Mouse (Mus musculus) cortical plate, adult 2 months (tissue): ENCODE measurements around the gene Uqcc2. TPM values are rescaled to one million over a fixed set of nuclear protein-coding genes. Genes with fewer than 3 reads are reported as not detected.

Experiments
- H3K27ac ChIP-seq: fragments of 200-500 bp; 2 replicates; pipeline ENCODE4 v1.5.1; 2012; ENCODE audit warnings: low read length, control low read depth, inconsistent platforms; ENCODE audit not compliant: insufficient read depth
- H3K4me1 ChIP-seq: fragments of 200-500 bp; 2 replicates; pipeline ENCODE4 v1.6.1; 2011; ENCODE audit warnings: low read length; ENCODE audit not compliant: control insufficient read depth, insufficient read depth
- H3K4me3 ChIP-seq: fragments of 200-500 bp; 2 replicates; pipeline ENCODE4 v1.5.1; 2011; ENCODE audit warnings: mild to moderate bottlenecking, low read length, control low read depth; ENCODE audit not compliant: insufficient read depth
- CTCF ChIP-seq: fragments of 200-500 bp; IDR thresholded peaks from 2 replicates; pipeline ENCODE4 v1.5.1; 2011; ENCODE audit warnings: mild to moderate bottlenecking, control low read depth, low read length; ENCODE audit not compliant: insufficient read depth; ENCODE audit errors: extremely low read depth
- POLR2A ChIP-seq: fragments of 200-500 bp; IDR thresholded peaks from 2 replicates; pipeline ENCODE4 v1.6.1; 2011; ENCODE audit warnings: mild to moderate bottlenecking, low read length, control low read depth; ENCODE audit not compliant: insufficient read depth; ENCODE audit errors: extremely low read depth
- polyA plus RNA-seq: library from polyadenylated mRNA; depleted of rRNA; stranded (reverse); fragments of >200 nt; gene quantifications from 2 replicates; pipeline ENCODE4 v1.2.3, GENCODE M21; 2012

The Uqcc2 gene
- polyA plus RNA-seq, 1 experiment = 459 TPM

DNA sequence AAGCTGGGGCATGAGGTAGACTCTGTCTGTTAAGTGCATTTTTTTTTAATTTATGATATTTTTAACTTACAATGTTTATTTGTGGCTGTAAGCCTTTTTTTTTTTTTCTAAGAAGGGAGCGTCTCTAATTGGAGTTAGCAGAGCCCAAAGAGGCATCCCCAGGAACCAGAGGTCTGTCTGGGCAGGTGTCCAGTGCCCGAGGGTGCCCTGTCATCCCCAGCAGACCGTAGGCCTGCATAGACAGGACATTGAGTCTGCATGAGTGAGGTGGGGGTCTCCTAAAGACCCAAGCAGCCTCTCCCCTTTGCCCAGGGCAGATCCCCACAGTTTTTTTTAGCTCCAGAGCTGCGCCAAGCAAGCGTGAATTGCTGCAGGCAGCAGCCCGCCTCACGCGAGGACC is 22.0 kb upstream of the Uqcc2 start:
- Histone ChIP-seq H3K4me3 (no peak overlapping the region), H3K27ac (no peak overlapping the region), H3K4me1 (no peaks in the 10 kb centered on the region)
- no peak for TF ChIP-seq CTCF
- TF ChIP-seq POLR2A = no peak

DNA sequence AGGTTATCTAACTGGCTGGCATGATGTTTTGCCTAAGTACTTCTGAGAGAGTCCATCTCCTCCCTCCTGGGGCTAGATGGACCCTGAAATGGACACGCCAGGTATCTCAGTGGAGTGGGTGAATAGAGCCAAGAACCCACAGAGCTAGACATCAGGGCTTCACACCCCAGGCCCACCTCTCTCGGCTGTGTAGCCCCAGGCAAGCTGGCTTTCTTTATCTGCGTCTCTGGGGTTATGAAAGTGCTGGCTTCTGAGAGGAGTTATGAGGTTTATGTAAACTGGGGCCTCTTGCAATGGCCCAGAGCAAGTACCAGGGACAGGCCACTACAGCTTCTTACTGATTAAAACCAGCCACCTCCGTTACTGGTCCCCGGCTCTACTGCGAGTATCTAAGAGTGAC is 21.2 kb upstream of the Uqcc2 start:
- no peak for TF ChIP-seq CTCF
- TF ChIP-seq POLR2A = no peak
- Histone ChIP-seq H3K27ac (no peak overlapping the region), H3K4me1 (no peaks in the 10 kb centered on the region), H3K4me3 (no peak overlapping the region)

DNA sequence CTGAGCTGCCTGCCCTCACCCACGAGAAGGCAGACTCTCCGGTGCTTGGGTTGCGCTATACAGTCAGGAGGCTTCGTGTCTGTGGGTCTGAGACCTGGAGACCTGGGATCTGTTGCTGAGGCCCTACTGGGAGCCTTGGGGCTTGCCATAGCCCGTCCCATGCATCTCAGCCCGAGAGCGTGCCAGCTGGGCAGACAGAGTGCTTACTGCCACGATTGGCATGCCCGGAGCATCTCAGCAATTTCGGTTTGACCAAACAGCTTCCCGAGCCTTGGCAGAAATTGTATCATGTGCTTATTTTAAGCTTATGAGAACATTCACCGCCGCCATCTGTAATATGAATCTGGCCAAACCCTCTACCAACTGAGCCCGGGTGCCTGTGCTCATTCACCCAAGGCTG is 20.5 kb upstream of the Uqcc2 start:
- H3K4me3 ChIP-seq = no peak overlapping the region
- no peaks in the 10 kb centered on the region for H3K4me1 ChIP-seq
- no peak for TF ChIP-seq CTCF
- no peak for TF ChIP-seq POLR2A
- no peak overlapping the region for H3K27ac ChIP-seq

DNA sequence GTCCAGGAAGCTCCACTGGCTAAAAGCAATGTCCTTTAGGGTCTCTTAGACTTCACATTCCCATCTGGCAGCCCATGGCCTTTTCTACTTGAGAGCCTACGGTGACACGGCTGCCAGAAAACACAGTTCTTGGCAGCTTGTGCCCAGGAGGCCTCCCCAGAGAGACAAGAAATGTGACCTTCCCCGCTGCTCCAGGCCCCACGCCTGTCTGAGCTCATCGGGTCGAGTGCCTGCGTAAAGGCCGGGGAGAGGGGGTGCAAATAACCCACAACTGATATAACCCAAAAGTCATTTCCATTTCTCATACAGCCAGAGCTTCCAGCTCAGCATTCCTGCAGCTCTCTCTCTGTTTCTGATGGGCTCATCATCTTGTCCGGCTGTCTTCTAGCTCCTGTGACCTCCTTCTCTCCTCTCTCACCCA is 20.1 kb upstream of the Uqcc2 start:
- Histone ChIP-seq H3K4me1 (no peaks in the 10 kb centered on the region), H3K27ac (no peak overlapping the region), H3K4me3 (no peak overlapping the region)
- TF ChIP-seq POLR2A = no peak
- no peak for TF ChIP-seq CTCF

DNA sequence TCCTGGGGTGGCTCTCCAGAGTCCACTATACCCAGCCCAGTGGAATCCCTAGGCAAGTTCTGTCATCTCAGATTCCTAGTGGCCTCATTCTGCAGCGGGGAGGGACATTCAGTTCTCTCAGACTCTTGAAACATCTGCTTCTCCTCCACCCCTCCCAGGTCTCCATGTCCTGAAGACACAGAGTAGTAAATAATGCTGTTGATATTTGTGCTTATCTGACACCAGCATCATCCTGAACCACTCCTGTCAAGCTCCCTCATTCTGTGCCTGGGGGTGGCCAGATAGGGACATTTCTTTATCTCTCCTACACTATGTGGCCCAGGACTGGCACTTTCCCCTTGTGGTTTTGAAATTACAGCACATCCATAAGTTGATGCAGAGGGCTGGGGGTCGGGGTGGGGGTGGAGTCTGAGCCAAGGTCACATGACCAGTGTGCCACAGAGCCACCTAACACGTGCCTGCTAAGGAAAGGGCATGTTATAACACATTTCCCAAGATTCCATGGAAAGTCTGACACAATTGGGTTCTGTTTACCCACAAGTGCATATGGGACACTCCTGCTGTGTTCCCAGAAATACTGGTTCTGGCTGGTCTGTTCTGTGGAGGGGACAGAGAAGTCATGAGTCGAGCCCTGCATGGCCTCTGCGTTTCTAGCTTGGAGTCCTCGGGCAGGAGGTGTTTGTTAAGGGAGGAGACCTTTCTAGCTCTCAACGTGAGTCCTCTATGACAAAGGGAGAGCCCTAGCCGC is 19.4 kb upstream of the Uqcc2 start:
- Histone ChIP-seq H3K4me3 (no peak overlapping the region), H3K4me1 (no peaks in the 10 kb centered on the region), H3K27ac (no peak overlapping the region)
- TF ChIP-seq CTCF = no peak
- TF ChIP-seq POLR2A = no peak

DNA sequence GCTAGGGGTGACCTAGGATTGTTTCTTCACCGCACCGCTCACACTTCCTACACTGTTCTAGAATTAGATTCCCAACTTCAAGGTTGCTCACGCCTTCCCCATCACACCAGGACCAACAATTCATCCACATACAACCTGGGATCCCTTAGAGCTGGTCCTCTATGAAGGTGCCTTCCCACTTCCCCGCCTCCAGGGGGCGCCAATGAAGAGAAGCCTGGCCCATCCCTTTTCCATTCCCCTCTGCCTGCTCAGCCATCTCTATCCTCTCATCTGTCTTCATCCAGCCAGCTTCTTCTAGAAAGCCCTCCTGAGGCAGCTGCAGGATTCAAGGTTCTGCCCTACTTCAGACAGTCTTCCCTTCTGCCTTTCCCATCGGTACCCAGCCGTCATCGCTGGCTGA is 17.7 kb upstream of the Uqcc2 start:
- Histone ChIP-seq H3K4me3 (no peak overlapping the region), H3K27ac (no peak overlapping the region), H3K4me1 (no peaks in the 10 kb centered on the region)
- TF ChIP-seq POLR2A = no peak
- TF ChIP-seq CTCF = 0 out of 2 replicates have a peak, but pooled peaks have one; percentile 25

DNA sequence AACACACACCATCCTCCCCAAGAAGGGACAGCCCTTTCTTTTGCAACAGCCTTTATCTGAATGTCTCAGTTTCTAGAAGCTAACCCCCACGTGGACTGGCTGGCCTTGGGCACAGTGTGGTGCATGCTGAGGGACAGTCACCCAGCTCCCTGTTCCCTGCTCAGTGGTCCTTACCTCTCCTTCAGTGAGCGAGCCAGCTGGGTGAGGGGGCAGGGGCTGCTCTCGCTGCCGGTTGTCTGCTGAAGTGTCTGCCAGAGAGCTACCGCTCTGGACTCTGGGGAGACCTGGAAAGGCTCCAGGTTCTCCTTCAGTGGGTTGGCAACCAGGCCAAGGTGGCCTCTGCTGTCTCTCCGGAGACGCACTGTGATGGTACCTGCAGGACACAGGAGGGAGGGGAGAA is 17.2 kb upstream of the Uqcc2 start:
- H3K4me3 ChIP-seq = no peak overlapping the region
- no peaks in the 10 kb centered on the region for H3K4me1 ChIP-seq
- TF ChIP-seq POLR2A = no peak
- no peak for TF ChIP-seq CTCF

DNA sequence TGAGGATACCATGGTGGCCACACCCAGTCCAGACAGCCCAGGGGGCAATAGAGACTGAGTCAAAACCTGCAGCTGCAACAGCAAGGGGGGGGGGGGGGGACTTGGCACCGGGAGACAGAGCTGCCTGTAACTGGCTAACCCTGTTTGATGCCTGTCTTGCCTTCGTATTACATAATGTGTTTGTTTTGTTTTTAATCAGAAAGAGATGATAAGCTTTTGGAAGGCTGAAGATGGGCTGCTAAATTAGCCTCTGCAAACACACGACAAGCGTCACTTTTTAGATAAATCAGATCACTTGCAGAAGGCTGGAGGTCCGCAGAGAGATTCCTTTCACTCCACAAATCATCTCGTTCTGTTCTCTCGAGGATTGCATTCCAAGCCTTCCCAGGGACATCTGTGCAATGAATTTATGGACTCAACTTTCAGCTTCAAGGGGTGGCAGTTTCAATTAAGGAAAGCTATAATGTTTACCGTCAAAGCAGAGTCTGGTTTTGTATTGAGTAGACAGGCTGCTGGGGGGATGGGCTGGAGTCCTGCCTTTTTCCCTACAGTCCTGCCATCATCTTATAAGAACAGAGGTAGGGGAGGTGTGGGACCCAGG is 12.7 kb upstream of the Uqcc2 start:
- no peak overlapping the region for H3K4me3 ChIP-seq
- H3K4me1 ChIP-seq = no peaks in the 10 kb centered on the region
- H3K27ac ChIP-seq = no peak overlapping the region
- no peak for TF ChIP-seq POLR2A
- no peak for TF ChIP-seq CTCF

More for the DNA sequence above, 17.2 kb upstream of the Uqcc2 start:
- no peak overlapping the region for H3K27ac ChIP-seq

DNA sequence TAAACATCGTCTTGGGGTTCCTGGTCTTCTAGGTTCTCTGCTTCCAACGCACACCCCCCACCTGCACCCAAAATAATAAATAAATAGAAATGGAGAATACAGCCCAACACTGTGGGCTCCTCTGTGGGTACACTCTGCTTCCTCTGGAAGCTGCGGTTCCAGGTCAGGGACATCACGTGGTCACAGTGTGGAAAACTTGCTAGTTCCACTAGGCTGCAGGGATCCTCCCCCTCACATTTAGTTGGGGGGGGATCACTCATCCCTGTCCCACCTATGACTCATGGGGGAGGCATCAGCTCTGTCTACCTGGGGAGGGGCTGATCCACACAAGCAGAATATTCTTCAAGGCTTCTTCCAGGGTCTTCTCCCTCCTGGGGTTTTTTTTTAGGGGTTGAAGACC is 10.4 kb upstream of the Uqcc2 start:
- Histone ChIP-seq H3K4me3 (no peak overlapping the region), H3K27ac (no peak overlapping the region), H3K4me1 (no peaks in the 10 kb centered on the region)
- no peak for TF ChIP-seq POLR2A

DNA sequence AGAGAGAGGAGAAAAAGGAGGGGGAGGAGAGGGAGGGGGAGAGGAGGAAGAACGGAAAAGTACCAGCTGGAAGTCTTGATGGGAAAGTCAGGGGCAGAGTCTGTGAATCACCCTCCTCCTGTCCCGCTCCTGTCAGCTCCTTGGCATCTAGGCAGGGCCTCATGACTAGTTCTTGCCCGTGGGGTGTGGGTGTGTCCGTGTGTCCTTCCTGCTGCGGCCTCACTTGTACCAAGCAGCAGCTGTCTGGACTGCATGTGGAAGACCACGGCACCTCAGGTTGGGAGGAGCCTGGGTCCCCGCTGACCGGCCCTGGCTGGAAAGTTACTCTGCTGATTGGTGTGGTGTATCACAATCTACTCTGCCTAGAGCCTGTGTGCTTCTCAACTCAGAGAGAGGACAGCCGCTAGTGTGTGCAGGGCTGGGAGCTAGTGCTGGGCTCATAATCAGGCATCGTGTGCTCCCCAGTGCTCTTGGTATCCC is 8.3 kb upstream of the Uqcc2 start:
- Histone ChIP-seq H3K4me1 (no peaks in the 10 kb centered on the region), H3K27ac (no peak overlapping the region), H3K4me3 (no peak overlapping the region)
- no peak for TF ChIP-seq CTCF
- TF ChIP-seq POLR2A = no peak

DNA sequence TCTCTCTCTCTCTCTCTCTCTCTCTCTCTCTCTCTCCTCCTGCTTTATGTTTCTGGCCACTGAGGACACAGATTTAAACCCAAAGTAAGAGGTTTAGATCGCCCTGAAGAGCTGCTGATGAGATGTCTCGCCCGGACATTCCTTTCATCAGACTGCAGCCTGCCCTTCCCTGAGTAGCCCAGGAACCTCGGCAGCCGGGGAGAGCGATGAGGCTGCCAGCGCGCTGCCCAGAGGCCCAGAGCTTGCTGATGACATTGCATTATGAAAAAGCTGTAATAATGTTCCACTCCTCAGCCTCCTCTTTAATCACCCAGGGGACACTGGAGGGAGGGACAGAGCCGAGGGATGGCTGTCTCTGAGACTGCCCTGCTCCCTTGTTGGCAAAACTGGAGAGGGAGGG is 6.5 kb upstream of the Uqcc2 start:
- Histone ChIP-seq H3K4me1 (no peaks in the 10 kb centered on the region), H3K27ac (no peak overlapping the region), H3K4me3 (no peak overlapping the region)
- no peak for TF ChIP-seq POLR2A
- no peak for TF ChIP-seq CTCF
